Mouse (Mus musculus): Measurements from ENCODE around the gene Gm21149.
"Not testable (repeated sequence)": the region's sequence is repeated elsewhere in the genome, so short reads cannot be mapped to it uniquely, and the experiment has no call there.

DNA sequence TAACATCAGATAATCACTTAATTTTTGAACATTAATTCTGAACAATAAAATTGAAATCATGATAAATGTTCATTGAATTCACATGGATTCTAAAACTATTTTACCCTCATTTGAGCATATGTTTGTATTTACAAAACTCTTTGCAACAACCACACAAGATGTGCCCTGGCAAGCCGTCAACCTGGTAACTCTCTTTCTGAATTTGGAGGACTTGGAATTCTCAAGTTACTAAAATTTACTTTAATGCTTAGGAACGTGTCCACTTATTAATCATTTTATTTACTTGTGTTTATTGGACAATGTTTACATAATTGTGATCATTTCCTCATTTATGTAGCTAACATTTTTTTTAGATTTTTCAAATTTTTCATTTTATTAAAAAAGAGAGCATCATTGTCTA is 40.8 kb upstream of the Gm21149 start:
- not testable (repeated sequence) for TF ChIP-seq CTCF (IDR thresholded peaks at IDR 0.05); POLR2A (IDR thresholded peaks at IDR 0.05; ENCODE audit: insufficient read depth, low read depth, low read length)

All from heart, adult 2 months (tissue).